Mouse (Mus musculus) ovary, postnatal 10 days (tissue): ENCODE measurements at regions not wholly inside any gene's neighbourhood (a gene's known extent, or its start where the extent isn't known, plus 50 kb on each side); places are given as distances from the start of the nearest gene placed in this dataset.

Experiments
- DNase-seq: peaks from one replicate; pipeline ENCODE4 v3.0.0; 2022; ENCODE audit warnings: low spot score

GRCm38 (mm10) chr15:51565543-51565942, 2319.2 kb upstream of the Gm7489 start:
- DNase-seq, result no peak

DNA sequence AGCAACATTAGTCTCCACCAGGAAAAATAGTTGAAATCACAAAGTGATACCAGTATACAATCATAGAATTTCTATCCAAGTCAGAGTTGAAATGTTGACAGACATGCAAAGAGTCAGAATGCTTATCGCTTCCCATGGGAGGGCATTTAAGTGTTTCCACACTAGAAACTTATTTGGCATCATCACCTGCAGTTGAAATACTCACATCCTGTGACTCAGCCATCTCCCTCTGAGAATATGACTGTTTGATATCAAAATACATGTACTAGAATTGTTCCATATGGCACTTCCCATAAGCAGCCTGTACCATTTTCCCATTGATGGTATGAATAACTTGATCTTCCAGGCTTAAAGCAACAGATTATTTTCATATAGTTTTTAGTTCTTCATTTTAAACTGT, 2314.1 kb upstream of the Gm7489 start:
- no peak for DNase-seq

DNA sequence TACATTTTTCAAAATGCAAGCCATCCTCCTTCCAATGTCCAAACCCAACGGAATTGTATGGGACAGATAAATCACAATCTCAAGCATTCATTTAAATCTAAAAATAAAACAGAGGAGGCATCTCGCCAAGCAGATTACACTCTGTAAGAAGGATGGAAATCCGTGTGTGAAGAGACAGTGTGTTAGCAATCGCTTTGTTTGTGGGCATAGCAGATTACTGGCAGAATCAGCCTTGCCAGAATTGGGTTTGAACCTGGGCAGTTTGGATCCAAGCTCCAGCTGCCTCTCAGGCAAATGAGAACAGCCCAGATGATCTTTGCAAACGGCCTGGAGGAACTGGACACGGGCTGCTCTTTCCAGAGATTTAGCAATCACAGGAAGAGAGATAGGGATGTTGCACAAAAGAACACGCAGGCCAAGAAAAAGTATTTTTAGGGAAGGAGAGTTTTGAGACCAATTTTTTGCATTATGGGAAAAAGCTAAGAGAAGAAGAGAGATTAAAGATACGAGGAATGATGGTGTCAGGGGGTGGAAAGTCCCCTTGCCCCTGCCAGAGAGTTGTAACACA, 2310.1 kb upstream of the Gm7489 start:
- no peak for DNase-seq

- no peak for DNase-seq
Measured at GRCm38 (mm10) chr15:51583636-51584035, 2301.1 kb upstream of the Gm7489 start.

GRCm38 (mm10) chr15:51586146-51586545, 2298.6 kb upstream of the Gm7489 start:
- DNase-seq, result no peak

GRCm38 (mm10) chr15:51591406-51592068, 2293.2 kb upstream of the Gm7489 start:
- DNase-seq, result no peak

DNA sequence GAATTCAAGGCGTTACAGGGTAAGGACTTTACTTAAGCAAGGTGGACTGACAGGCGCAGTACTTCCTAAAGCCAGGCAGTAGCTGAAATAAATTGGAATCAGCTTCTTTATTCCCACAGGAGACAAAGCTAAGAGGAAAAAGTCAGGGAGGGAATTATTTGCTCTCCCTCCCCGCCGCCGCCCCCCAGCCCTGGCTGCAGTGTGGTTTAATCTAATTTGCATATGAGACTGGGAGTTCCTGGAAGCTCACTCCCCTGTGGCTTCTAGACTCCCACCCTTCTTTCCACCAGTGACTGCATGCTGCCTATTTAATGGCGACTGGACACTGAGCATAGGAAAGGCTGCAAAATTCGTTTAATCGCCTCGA, 2292.7 kb upstream of the Gm7489 start:
- DNase-seq, result no peak

DNA sequence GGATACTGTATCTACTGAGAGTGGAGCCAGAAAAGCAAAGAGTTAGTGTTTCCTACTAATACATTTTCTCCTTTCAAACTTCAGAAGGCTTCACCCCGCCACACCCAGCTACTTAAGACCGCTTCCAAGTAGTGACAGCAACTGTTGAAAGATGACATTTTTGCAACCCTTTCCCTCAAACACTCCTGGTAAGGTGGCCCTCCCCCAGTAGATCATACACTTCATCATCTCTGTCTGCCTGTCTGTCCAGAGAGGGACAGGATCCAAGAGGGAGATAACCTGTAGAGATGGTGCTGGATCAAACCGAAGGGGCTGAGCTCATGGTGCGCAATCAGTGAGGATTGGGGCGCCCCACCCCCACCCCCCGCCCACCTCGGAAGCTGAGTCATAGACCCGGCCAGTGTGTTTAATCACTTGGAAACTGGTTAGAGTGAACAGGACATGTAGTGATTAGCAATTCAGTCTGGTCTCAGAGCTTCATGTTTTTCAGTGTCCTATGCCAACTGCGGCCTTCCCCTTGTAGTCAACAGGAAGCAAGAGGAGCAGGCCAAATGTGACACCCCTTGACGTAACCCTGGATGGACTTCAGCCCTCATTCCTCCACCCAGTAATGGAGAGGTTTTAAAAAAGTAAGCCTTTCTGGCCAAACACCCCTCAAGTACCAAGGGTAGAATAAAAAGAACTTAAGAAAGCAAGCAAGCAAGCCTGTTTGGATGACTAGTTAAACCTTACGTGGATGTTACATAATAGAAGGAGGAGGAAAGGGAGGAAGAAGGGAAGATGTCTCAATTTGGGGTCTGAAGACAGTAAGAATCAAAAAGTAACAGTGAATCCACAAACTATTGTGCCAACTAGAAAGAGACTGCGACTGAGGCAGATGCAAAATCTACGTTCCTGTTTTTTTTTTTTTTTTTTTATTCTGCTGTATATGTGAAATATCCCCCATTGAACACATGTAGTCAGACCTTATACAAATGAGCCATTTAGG, 2291.9 kb upstream of the Gm7489 start:
- no peak for DNase-seq

- no peak for DNase-seq
Measured at GRCm38 (mm10) chr15:51594060-51594459, 2290.6 kb upstream of the Gm7489 start.

GRCm38 (mm10) chr15:51595655-51596054, 2289.1 kb upstream of the Gm7489 start:
- DNase-seq, result no peak

DNA sequence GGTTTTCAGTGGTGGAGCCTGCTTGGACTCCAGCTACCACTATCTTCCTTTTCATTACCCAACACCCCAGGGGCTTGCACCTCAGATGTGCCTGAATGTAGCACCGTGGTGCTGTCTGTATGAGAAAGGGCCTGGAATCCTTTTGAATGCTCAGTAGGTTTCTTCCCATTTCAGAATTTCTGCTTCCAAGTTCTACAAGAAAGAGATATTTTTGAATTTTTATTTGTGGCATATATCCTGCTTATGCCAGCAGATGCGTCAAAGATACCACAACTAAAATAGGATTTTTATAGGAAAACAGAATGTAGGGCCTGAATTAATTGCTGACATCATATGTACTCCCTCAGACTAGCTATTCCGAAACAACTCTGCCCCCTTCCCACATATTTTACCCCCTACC, 2286.9 kb upstream of the Gm7489 start:
- DNase-seq, result no peak

- no peak for DNase-seq
Measured at GRCm38 (mm10) chr15:51601128-51601855, 2283.4 kb upstream of the Gm7489 start.

- DNase-seq, result no peak
Measured at GRCm38 (mm10) chr15:51621455-51621854, 2263.3 kb upstream of the Gm7489 start.

- DNase-seq, result no peak
Measured at GRCm38 (mm10) chr15:51627463-51627862, 2257.2 kb upstream of the Gm7489 start.

DNA sequence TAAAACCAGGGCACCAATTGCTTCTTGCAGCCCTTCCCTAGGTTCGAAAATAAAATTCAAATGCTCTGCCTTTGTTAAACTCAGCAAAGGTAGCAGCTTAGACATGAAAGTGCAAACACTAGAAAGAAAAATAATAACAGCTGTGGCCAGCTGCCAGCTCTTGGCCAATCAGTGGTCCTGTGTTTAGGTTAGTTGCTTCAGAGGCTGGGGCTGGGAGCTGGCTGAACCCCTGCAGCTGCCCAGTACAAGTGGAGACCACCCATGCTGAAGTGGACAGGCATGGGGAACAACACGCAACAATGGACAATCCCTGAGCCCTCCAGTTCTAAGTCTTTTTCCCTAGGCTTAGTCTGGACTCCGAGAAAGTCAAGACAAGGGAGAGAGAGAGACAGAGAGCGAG, 2256.2 kb upstream of the Gm7489 start:
- DNase-seq, result no peak

DNA sequence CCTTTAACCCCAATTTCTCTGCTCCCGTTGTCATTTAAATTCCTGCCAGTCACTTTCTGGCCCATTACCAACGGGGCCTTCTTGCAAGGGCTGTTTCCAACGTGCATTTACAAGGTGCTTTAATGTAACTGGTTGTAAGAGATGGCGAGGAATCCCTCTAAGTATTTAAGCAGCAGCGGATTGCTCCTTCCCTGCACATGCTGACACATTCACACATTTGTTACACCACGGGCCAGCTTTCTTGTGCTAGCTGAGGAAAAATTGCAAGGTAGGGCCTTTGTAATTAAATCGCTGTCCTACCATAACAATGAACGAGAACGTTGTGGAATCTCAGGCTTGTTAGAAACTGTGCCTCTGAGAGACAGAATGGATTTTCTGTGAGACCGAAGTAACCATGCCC, 2252.8 kb upstream of the Gm7489 start:
- DNase-seq, result no peak

- DNase-seq, result no peak
Measured at GRCm38 (mm10) chr15:51633068-51633467, 2251.6 kb upstream of the Gm7489 start.

- DNase-seq, result no peak
Measured at GRCm38 (mm10) chr15:51634726-51635125, 2250.0 kb upstream of the Gm7489 start.

DNA sequence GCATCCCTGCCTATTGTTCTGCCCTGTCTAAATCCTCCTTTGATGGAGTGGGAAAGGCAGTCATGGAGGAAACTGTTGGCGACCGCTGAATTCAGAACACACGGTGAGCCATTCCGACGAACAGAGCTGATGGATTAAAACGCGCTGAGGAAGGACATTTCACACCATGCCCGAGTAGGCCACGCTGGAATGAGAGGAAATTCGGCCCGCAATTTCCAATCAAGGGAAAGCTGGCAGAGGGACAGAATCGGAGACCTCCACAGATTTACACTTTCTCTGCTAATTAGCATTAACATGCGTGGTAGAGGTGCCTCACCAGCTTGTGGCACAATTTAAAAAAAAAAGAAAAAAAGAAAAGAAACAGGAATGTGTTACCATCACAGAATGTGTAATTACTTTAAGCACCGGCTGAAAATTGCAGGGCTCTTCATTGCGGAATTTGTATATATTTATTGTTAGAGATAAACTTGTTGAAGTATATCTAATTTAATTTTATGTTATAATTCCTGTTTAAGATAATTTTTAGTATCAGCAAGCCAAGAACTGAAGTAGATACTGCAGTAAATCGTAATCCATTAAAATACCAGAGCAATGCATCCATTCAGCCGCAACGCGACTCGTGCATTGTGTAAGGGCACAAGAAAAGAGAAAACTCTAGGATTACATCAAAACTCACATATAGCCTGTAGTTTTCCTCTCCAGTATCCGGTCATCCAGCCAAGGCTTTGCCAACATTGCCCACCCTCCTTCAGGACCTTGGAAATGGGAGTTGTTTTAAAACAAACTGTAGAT, 2249.4 kb upstream of the Gm7489 start:
- no peak for DNase-seq

- DNase-seq, result no peak
Measured at GRCm38 (mm10) chr15:51637570-51637969, 2247.1 kb upstream of the Gm7489 start.

GRCm38 (mm10) chr15:51643772-51644311, 2240.9 kb upstream of the Gm7489 start:
- no peak for DNase-seq
